Mouse (Mus musculus): Measurements from ENCODE around the gene Scand1. TPM values are rescaled to one million over a fixed set of nuclear protein-coding genes. Genes with fewer than 3 reads are reported as not detected.

Gene Scand1
- 187 and 200 TPM in 2 replicates for polyA plus RNA-seq (2015; fragmentation: Nextera tagmentation; extraction: Ambion mirVana)

GRCm38 (mm10) chr2:156312297-156312897 lies at the start of gene Scand1, which contains the start of gene Cnbd2:
Scand1 (minus strand) TSS chr2:156312704.
Cnbd2 (plus strand) TSS chr2:156312299.
- Histone ChIP-seq H3K4me1 (replicated peaks; ENCODE audit: control insufficient read depth, insufficient read depth, low read length) (no peaks in the 10 kb centered on the region), H3K4me3 (ENCODE audit: low read depth, low read length) (peak within 1 kb of the TSS; percentile 73), H3K9ac (ENCODE audit: low read depth, low read length) (peak within 1 kb of the TSS; percentile 96), H3K9me3 (ENCODE audit: control insufficient read depth) (no peaks in the 10 kb centered on the region), H3K27ac (ENCODE audit: low read depth, low read length) (peak within 1 kb of the TSS; percentile 99), H3K4me2 (replicated peaks; ENCODE audit: low read depth) (peak within 1 kb of the TSS; percentile 79), H3K27me3 (replicated peaks; ENCODE audit: control insufficient read depth, insufficient read depth, low read length) (no peaks in the 10 kb centered on the region), H3K36me3 (ENCODE audit: control insufficient read depth, insufficient read depth) (no peaks in the 10 kb centered on the region; the same call in 1 of the 2 replicates)
- WGBS = under 1% methylated on average over 49 of the region's 49 CpGs
- TF ChIP-seq CTCF (IDR thresholded peaks at IDR 0.05; ENCODE audit: low read depth) = peak; percentile 69
- ATAC-seq = peak; percentile 88

DNA sequence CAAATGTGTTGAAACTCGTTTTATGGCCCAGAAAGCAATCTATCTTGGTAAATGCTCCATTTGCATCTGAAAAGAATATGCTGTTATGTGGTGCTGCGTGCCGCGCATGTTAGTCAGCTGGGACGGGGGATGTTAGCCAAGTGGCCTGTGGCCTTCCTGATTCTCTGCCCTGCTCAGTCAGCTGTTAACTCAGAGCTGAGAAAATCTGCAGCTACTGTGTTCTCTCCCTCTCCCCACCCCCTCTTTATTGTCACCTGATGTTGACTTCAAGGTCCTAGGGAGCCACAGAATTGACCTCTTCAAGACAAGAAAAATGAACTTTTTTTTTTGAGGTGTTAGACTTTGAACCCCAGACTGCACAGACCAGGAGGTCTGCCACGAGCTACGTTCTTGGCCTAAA lies 43.5 kb upstream of the Scand1 start:
- Histone ChIP-seq H3K9me3 (ENCODE audit: control insufficient read depth) (no peaks in the 10 kb centered on the region), H3K4me1 (replicated peaks; ENCODE audit: control insufficient read depth, insufficient read depth, low read length) (no peaks in the 10 kb centered on the region), H3K4me2 (replicated peaks; ENCODE audit: low read depth) (no peak overlapping the region), H3K9ac (ENCODE audit: low read depth, low read length) (no peak overlapping the region), H3K4me3 (ENCODE audit: low read depth, low read length) (no peak overlapping the region), H3K27me3 (replicated peaks; ENCODE audit: control insufficient read depth, insufficient read depth, low read length) (no peaks in the 10 kb centered on the region), H3K36me3 (ENCODE audit: control insufficient read depth, insufficient read depth) (no peaks in the 10 kb centered on the region), H3K27ac (ENCODE audit: low read depth, low read length) (no peak overlapping the region)
- TF ChIP-seq CTCF (IDR thresholded peaks at IDR 0.05; ENCODE audit: low read depth) = no peak
- peak; percentile 61; the same call in 1 of the 2 replicates for ATAC-seq
- 50% methylated on average over 7 of the region's 7 CpGs for WGBS

GRCm38 (mm10) chr2:156353265-156353692 lies 40.8 kb upstream of the Scand1 start:
- Histone ChIP-seq H3K27ac (ENCODE audit: low read depth, low read length) (no peak overlapping the region), H3K36me3 (ENCODE audit: control insufficient read depth, insufficient read depth) (no peaks in the 10 kb centered on the region), H3K4me3 (ENCODE audit: low read depth, low read length) (no peak overlapping the region), H3K9me3 (ENCODE audit: control insufficient read depth) (no peaks in the 10 kb centered on the region), H3K4me2 (replicated peaks; ENCODE audit: low read depth) (no peak overlapping the region), H3K27me3 (replicated peaks; ENCODE audit: control insufficient read depth, insufficient read depth, low read length) (no peaks in the 10 kb centered on the region), H3K4me1 (replicated peaks; ENCODE audit: control insufficient read depth, insufficient read depth, low read length) (no peaks in the 10 kb centered on the region), H3K9ac (ENCODE audit: low read depth, low read length) (no peak overlapping the region)
- 36% methylated on average over 7 of the region's 7 CpGs for WGBS
- ATAC-seq = no peak
- TF ChIP-seq CTCF (IDR thresholded peaks at IDR 0.05; ENCODE audit: low read depth) = no peak

GRCm38 (mm10) chr2:156352413-156353165 lies 40.1 kb upstream of the Scand1 start:
- Histone ChIP-seq H3K4me3 (ENCODE audit: low read depth, low read length) (no peak overlapping the region), H3K9ac (ENCODE audit: low read depth, low read length) (no peak overlapping the region), H3K27ac (ENCODE audit: low read depth, low read length) (no peak overlapping the region), H3K27me3 (replicated peaks; ENCODE audit: control insufficient read depth, insufficient read depth, low read length) (no peaks in the 10 kb centered on the region), H3K4me2 (replicated peaks; ENCODE audit: low read depth) (no peak overlapping the region), H3K36me3 (ENCODE audit: control insufficient read depth, insufficient read depth) (no peaks in the 10 kb centered on the region), H3K4me1 (replicated peaks; ENCODE audit: control insufficient read depth, insufficient read depth, low read length) (no peaks in the 10 kb centered on the region), H3K9me3 (ENCODE audit: control insufficient read depth) (no peaks in the 10 kb centered on the region)
- WGBS = 72% methylated on average over 8 of the region's 8 CpGs
- peak; percentile 55 for TF ChIP-seq CTCF (IDR thresholded peaks at IDR 0.05; ENCODE audit: low read depth)
- ATAC-seq = no peak

DNA sequence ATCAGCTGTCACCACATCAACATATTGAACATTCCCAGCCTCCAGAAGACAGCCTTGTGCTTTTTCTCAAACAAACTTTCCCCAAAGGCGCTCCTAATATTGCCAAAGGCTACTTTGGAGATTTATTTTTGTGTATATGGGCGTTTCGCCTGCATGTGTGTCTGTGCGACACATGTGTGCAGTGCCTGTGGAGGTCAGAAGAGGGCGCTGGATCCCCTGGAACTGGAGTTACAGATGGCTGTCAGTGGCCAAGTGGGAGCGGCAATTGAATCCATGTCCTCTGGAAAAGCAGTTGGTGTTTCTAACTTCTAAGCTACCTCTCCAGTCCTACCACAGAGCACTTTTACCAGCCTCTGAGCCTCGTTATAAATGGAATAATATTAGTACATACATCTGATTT lies 38.7 kb upstream of the Scand1 start:
- Histone ChIP-seq H3K9ac (ENCODE audit: low read depth, low read length) (no peak overlapping the region), H3K4me3 (ENCODE audit: low read depth, low read length) (no peak overlapping the region), H3K4me1 (replicated peaks; ENCODE audit: control insufficient read depth, insufficient read depth, low read length) (no peaks in the 10 kb centered on the region), H3K27ac (ENCODE audit: low read depth, low read length) (no peak overlapping the region), H3K36me3 (ENCODE audit: control insufficient read depth, insufficient read depth) (no peaks in the 10 kb centered on the region), H3K9me3 (ENCODE audit: control insufficient read depth) (no peaks in the 10 kb centered on the region), H3K27me3 (replicated peaks; ENCODE audit: control insufficient read depth, insufficient read depth, low read length) (no peaks in the 10 kb centered on the region), H3K4me2 (replicated peaks; ENCODE audit: low read depth) (no peak overlapping the region)
- 84% methylated on average over 7 of the region's 7 CpGs for WGBS
- no peak for ATAC-seq
- peak; percentile 41 for TF ChIP-seq CTCF (IDR thresholded peaks at IDR 0.05; ENCODE audit: low read depth)

GRCm38 (mm10) chr2:156349286-156349848 lies 36.9 kb upstream of the Scand1 start:
- no peak for ATAC-seq
- Histone ChIP-seq H3K27me3 (replicated peaks; ENCODE audit: control insufficient read depth, insufficient read depth, low read length) (no peaks in the 10 kb centered on the region), H3K36me3 (ENCODE audit: control insufficient read depth, insufficient read depth) (no peaks in the 10 kb centered on the region), H3K9me3 (ENCODE audit: control insufficient read depth) (no peaks in the 10 kb centered on the region), H3K4me2 (replicated peaks; ENCODE audit: low read depth) (no peak overlapping the region), H3K27ac (ENCODE audit: low read depth, low read length) (no peak overlapping the region), H3K9ac (ENCODE audit: low read depth, low read length) (no peak overlapping the region), H3K4me1 (replicated peaks; ENCODE audit: control insufficient read depth, insufficient read depth, low read length) (no peaks in the 10 kb centered on the region), H3K4me3 (ENCODE audit: low read depth, low read length) (no peak overlapping the region)
- WGBS = 84% methylated on average over 4 of the region's 4 CpGs
- TF ChIP-seq CTCF (IDR thresholded peaks at IDR 0.05; ENCODE audit: low read depth) = no peak
